Mouse (Mus musculus) hindbrain, embryonic 15.5 days (tissue): ENCODE measurements around the gene Bcas3. TPM values are rescaled to one million over a fixed set of nuclear protein-coding genes. Genes with fewer than 3 reads are reported as not detected.

Experiments used
- ATAC-seq: fragments of 200-750 bp; cut with Nextera tagmentation; 2 replicates; pipeline ENCODE4 v1.8.0; 2017; ENCODE audit warnings: low read depth, moderate number of reproducible peaks, moderate TSS enrichment; ENCODE audit not compliant: low FRiP score
- H3K27ac ChIP-seq: fragments of 300-500 bp; sonication (generic); replicated peaks from 2 replicates; pipeline ENCODE4 v1.5.1; 2015; ENCODE audit warnings: mild to moderate bottlenecking, inconsistent platforms
- H3K27me3 ChIP-seq: fragments of 300-500 bp; sonication (generic); 2 replicates; pipeline ENCODE4 v1.6.1; 2015; ENCODE audit warnings: control low read depth, inconsistent platforms
- H3K36me3 ChIP-seq: fragments of 300-500 bp; sonication (generic); 2 replicates; pipeline ENCODE4 v1.6.1; 2015; ENCODE audit warnings: control low read depth, inconsistent platforms
- H3K4me1 ChIP-seq: fragments of 300-500 bp; sonication (generic); replicated peaks from 2 replicates; pipeline ENCODE4 v1.6.1; 2015; ENCODE audit warnings: control low read depth, inconsistent platforms
- H3K4me2 ChIP-seq: fragments of 300-500 bp; sonication (generic); 2 replicates; pipeline ENCODE4 v1.6.1; 2015; ENCODE audit warnings: moderate library complexity, mild to moderate bottlenecking, inconsistent platforms
- H3K4me3 ChIP-seq: fragments of 300-500 bp; sonication (generic); 2 replicates; pipeline ENCODE4 v1.5.1; 2015; ENCODE audit warnings: mild to moderate bottlenecking, inconsistent platforms
- H3K9ac ChIP-seq: fragments of 300-500 bp; sonication (generic); 2 replicates; pipeline ENCODE4 v1.6.1; 2015; ENCODE audit warnings: inconsistent platforms
- H3K9me3 ChIP-seq: fragments of 300-500 bp; sonication (generic); 2 replicates; pipeline ENCODE4 v1.6.1; 2016; ENCODE audit warnings: control low read depth, inconsistent platforms
- WGBS: fragments of 180-500 bp; shearing (Covaris S2); methylation state at CpG from one replicate; pipeline ENCODE4 v1.1.7; 2015; 5-methylcytosine and 5-hydroxymethylcytosine counted together
- polyA plus RNA-seq: library from polyadenylated mRNA; unstranded; fragments of >200 nt; fragmentation: Nextera tagmentation; extraction: Ambion mirVana; gene quantifications from 2 replicates; pipeline ENCODE4 v1.2.1, GENCODE M21; 2015

The Bcas3 gene
- polyA plus RNA-seq, 1 experiment from 2014 or later, result 31.9 TPM

GRCm38 (mm10) chr11:85842596-85843346, 489.8 kb downstream of the Bcas3 start:
- Histone ChIP-seq H3K4me1 (peaks cover 45% of the 10 kb centered on the region), H3K36me3 (no peaks in the 10 kb centered on the region), H3K4me3 (peak overlapping the region; percentile 40), H3K27me3 (peaks cover 83% of the 10 kb centered on the region), H3K9me3 (no peaks in the 10 kb centered on the region), H3K27ac (no peak overlapping the region), H3K4me2 (peak overlapping the region; percentile 84), H3K9ac (no peak overlapping the region)
- 5% methylated on average over 24 of the region's 24 CpGs for WGBS
- no peak for ATAC-seq

- peak overlapping the region; percentile 84 for H3K4me2 ChIP-seq
- H3K4me1 ChIP-seq, result peaks cover 39% of the 10 kb centered on the region
- H3K9me3 ChIP-seq, result no peaks in the 10 kb centered on the region
- peaks cover 82% of the 10 kb centered on the region for H3K27me3 ChIP-seq
- no peaks in the 10 kb centered on the region for H3K36me3 ChIP-seq
- peak overlapping the region; percentile 40 for H3K4me3 ChIP-seq
- no peak overlapping the region for H3K9ac ChIP-seq
- H3K27ac ChIP-seq, result no peak overlapping the region
- ATAC-seq, result peak; percentile 50; the same call in 1 of the 2 replicates
- under 1% methylated on average over 18 of the region's 18 CpGs for WGBS
These were observed 490.4 kb downstream of the Bcas3 start for GRCm38 (mm10) chr11:85843347-85843692.

DNA sequence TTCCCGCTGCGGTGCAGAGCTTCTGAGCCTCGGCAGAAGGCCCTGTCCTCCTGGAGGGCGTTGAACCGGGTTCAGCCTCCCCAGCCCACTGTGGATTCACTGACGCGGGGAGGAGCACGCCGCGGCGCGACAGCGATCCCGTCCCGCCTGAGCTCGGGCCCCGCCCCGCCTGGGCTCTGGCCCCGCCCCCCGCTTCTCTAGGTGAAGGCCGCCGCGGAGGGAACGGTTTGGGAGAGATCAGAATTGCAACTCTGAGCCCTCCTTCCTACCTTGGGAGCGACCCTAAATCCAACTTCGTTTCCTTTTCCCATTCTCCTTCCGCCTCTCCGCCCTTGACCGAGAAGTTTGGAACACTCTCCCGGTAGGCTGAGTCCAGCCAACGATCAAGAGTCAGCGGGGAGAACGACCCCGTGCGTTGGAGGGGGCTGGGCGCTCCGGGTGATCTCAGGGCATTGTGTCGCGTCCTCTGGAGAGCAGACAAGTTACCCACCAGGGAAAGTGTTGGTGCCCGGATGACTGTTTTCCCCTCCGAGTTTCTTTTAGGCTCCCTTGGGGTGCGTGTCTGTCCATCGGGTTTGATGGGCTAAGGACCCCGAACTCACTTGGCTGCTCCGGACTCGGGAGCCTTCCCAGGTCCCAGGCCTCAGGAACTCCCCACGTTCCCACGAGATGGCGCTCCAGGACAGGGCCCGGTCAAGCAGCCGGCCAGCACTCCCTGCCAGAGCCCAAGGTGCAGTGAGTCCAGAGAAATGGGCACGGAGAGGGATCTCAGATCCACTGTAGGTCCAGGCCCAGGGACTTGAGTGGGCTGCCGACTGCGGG, 491.4 kb downstream of the Bcas3 start:
- Histone ChIP-seq H3K4me2 (peak overlapping the region; percentile 84), H3K9me3 (no peaks in the 10 kb centered on the region), H3K4me1 (peaks cover 41% of the 10 kb centered on the region), H3K27ac (no peak overlapping the region), H3K4me3 (peak overlapping the region; percentile 40), H3K36me3 (no peaks in the 10 kb centered on the region), H3K9ac (peak overlapping the region; percentile 28), H3K27me3 (peaks cover 74% of the 10 kb centered on the region)
- WGBS, result under 1% methylated on average over 53 of the region's 54 CpGs
- 0 out of 2 replicates have a peak, but pooled peaks have one; percentile 62 for ATAC-seq

DNA sequence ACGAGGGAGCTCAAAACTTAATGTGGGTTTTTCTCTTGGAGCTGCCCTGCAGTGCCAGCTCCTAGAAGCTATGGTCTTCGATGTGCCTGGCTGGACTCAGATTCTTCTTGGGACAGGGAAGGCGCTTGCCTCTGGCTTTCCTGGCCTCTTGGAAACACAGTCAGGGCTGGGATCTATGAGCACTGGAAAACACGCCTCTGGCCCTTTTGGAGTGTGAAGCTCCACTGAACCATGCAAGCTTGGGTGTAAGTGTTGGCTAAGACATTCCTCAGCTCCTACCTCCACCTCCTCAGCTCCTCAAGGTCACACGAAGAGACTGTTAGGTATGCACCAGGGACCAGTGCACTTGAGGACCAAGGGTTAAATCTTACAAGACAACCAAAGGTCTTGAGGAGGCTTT, 492.0 kb downstream of the Bcas3 start:
- Histone ChIP-seq H3K4me3 (peak overlapping the region; percentile 40; the same call in 1 of the 2 replicates), H3K9me3 (no peaks in the 10 kb centered on the region), H3K36me3 (no peaks in the 10 kb centered on the region), H3K4me1 (peaks cover 41% of the 10 kb centered on the region), H3K27ac (no peak overlapping the region), H3K4me2 (peak overlapping the region; percentile 84), H3K27me3 (peaks cover 68% of the 10 kb centered on the region), H3K9ac (no peak overlapping the region)
- no peak for ATAC-seq
- 38% methylated on average over 5 of the region's 5 CpGs for WGBS

DNA sequence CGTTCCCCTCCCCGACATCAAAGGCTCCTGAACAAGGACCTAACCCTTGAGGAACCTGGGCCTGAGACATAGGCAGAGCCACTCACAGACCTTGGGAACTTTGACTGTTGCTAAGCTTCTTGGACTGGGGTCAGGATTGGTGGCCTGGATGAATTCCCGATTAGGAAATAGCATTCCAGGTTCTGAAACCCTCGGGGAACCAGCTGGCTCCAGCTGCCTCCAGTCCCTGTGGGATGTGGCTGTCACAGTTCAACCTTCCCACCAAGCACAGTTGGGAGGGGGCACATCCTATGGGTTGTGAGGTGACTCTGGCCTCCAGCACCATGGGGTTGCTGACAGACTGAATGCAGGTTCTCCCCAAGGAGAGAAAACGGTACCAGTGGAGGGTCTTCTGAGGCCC, 493.0 kb downstream of the Bcas3 start:
- Histone ChIP-seq H3K4me1 (peaks cover 37% of the 10 kb centered on the region), H3K27me3 (peaks cover 61% of the 10 kb centered on the region), H3K4me3 (no peak overlapping the region), H3K4me2 (no peak overlapping the region), H3K27ac (no peak overlapping the region), H3K9me3 (no peaks in the 10 kb centered on the region), H3K36me3 (no peaks in the 10 kb centered on the region), H3K9ac (no peak overlapping the region)
- WGBS, result 49% methylated on average over 5 of the region's 5 CpGs
- ATAC-seq, result no peak

DNA sequence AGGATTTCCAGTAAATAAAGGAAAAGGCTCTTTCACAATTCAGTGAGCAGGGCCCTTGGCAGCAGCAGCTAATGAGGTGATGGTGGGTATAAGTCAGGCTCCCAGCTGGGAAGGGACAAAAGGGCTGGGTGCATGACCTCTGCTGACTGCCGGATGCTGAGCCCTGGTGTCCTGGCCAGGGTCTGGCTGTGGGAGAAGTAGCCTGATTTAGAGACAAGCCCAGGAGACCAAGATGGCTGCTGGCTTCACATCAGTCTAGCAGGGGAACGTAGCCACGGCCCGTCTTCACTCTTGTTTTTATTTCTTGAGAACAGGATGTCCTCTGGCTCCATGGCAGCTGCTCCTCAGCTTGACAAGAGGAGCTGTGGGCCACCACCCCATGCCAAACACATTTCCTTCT, 493.5 kb downstream of the Bcas3 start:
- ATAC-seq, result no peak
- H3K4me1 ChIP-seq, result peaks cover 33% of the 10 kb centered on the region
- no peaks in the 10 kb centered on the region for H3K9me3 ChIP-seq
- 48% methylated on average over 4 of the region's 4 CpGs for WGBS
- peaks cover 56% of the 10 kb centered on the region for H3K27me3 ChIP-seq
- H3K36me3 ChIP-seq, result no peaks in the 10 kb centered on the region
- H3K4me3 ChIP-seq, result no peak overlapping the region
- no peak overlapping the region for H3K27ac ChIP-seq
- no peak overlapping the region for H3K4me2 ChIP-seq
- no peak overlapping the region for H3K9ac ChIP-seq

DNA sequence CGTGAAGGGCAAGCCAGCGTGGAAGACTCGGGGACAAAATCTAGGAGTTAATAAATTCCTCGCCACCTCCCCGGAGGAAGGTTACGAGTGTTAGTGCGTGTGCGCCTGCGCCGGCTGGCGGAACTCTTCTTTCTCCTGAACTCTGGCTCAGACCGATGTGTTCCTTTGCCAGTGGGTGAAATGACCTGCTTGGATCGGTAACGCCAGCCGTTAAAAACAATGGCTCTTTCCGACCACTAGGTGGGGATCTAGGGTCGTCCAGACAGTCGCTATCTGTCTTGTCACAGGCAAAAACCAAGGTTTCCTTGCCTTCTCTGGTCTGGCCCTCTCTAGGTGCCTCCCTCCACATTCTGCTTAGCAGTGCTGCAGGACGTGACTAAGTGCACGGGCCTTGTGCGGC, 496.1 kb downstream of the Bcas3 start:
- peak; percentile 55; the same call in 1 of the 2 replicates for ATAC-seq
- Histone ChIP-seq H3K36me3 (no peaks in the 10 kb centered on the region), H3K4me3 (peak overlapping the region; percentile 34), H3K9me3 (no peaks in the 10 kb centered on the region), H3K4me1 (peaks cover 11% of the 10 kb centered on the region), H3K27me3 (peaks cover 32% of the 10 kb centered on the region), H3K27ac (no peak overlapping the region), H3K4me2 (peak overlapping the region; percentile 69), H3K9ac (peak overlapping the region; percentile 35; the same call in 1 of the 2 replicates)
- WGBS, result 1% methylated on average over 21 of the region's 21 CpGs

DNA sequence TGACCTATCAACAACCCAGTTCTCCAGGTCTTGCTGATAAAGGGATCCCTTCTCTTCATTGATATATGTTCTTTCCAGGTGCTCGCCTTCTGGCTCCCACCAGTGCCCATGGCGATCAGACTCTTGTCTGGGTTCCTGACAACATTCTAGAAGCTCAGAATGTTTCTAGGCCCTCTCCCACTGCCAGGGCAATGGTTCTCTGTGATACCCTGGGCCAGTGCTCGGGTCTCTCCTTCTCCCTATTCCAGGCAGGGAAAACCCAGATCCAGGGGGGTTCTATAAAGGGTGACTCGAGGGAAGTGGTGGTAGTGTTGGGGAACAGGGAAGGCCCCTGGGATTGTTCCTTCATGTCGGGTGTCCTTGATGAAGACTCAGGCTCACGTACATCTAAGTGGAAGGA, 497.3 kb downstream of the Bcas3 start, which contains the start of gene Gm11444:
Gm11444 (minus strand) TSS at position 101 of the 400 bp plus-strand sequence.
- Histone ChIP-seq H3K9ac (no peak within 1 kb of the TSS), H3K27ac (no peak within 1 kb of the TSS), H3K9me3 (no peaks in the 10 kb centered on the region), H3K4me2 (peak within 1 kb of the TSS; percentile 69), H3K36me3 (no peaks in the 10 kb centered on the region), H3K27me3 (peaks cover 20% of the 10 kb centered on the region), H3K4me3 (peak within 1 kb of the TSS; percentile 34; the same call in 1 of the 2 replicates), H3K4me1 (0 out of 2 replicates have a peak, but pooled peaks cover 3% of the 10 kb centered on the region)
- ATAC-seq, result no peak
- 85% methylated on average over 6 of the region's 6 CpGs for WGBS

- ATAC-seq, result no peak
- Histone ChIP-seq H3K36me3 (no peaks in the 10 kb centered on the region), H3K9ac (no peak overlapping the region), H3K9me3 (no peaks in the 10 kb centered on the region), H3K27me3 (peaks cover 15% of the 10 kb centered on the region; the same call in 1 of the 2 replicates), H3K27ac (no peak overlapping the region), H3K4me3 (no peak overlapping the region), H3K4me2 (no peak overlapping the region), H3K4me1 (0 out of 2 replicates have a peak, but pooled peaks cover 3% of the 10 kb centered on the region)
- 41% methylated on average over 6 of the region's 6 CpGs for WGBS
These were observed 497.8 kb downstream of the Bcas3 start for GRCm38 (mm10) chr11:85850758-85851157.

DNA sequence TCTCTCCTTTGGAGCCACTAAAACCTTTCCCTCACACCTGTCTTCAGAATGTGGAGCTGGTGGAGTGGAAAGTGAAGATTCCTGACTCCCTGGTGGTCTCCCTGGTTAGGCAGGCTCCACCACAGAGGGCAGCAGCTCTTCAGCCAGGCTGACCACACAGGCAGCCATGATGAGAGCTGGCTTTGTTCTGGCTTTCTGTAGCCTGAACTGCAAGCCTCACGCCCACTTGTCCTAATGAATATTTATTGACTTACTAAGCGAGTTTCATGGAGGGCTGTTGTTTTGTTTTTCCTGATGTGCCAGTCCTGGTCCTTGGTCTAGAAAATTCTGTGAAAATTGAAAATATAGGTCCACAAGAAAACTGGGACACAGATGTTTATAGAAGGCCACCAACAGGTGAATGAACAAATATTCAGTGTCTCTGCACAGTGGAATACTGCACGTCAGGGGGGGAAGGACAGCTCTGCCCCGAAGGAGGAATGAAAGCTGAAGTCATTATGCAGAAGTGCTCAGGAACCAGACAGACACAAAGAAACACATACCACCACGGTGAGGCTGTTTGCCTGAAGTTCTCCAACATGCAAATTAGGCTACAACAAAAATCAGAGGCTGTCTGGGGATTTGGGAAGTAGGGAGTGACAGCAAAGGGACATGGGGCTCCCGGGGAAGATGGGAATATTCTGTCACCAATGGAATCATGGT, 505.2 kb downstream of the Bcas3 start:
- ATAC-seq, result no peak
- no peak overlapping the region for H3K9ac ChIP-seq
- H3K27ac ChIP-seq, result no peak overlapping the region
- H3K4me3 ChIP-seq, result no peak overlapping the region
- H3K36me3 ChIP-seq, result no peaks in the 10 kb centered on the region
- WGBS, result 10% methylated on average over 6 of the region's 6 CpGs
- H3K4me1 ChIP-seq, result no peaks in the 10 kb centered on the region
- H3K4me2 ChIP-seq, result no peak overlapping the region
- H3K9me3 ChIP-seq, result no peaks in the 10 kb centered on the region
- H3K27me3 ChIP-seq, result no peaks in the 10 kb centered on the region

- no peaks in the 10 kb centered on the region for H3K9me3 ChIP-seq
- H3K4me2 ChIP-seq, result no peak overlapping the region
- H3K36me3 ChIP-seq, result no peaks in the 10 kb centered on the region
- no peaks in the 10 kb centered on the region for H3K4me1 ChIP-seq
- WGBS, result 36% methylated on average over 7 of the region's 7 CpGs
- H3K9ac ChIP-seq, result no peak overlapping the region
- H3K4me3 ChIP-seq, result no peak overlapping the region
- no peaks in the 10 kb centered on the region for H3K27me3 ChIP-seq
- no peak overlapping the region for H3K27ac ChIP-seq
- ATAC-seq, result no peak
These were observed 511.4 kb downstream of the Bcas3 start for GRCm38 (mm10) chr11:85864363-85864762.
